In genomic region chr4:47693221-47693620, GRCm38 (mm10) we compare ENCODE assay signal across 15 mouse cellular contexts.
DNase-seq lines count a peak whose midpoint lies in the region; ATAC-seq and TF ChIP-seq lines count a peak whose summit lies in the region.
"Had no signal": no experiment of that assay in that cellular context is flagged by ENCODE, and none has a peak within 500 bp of the region (broad histone marks: within the 10 kb centered on the region; RNA-seq: fewer than 3 reads in every experiment).

No protein-coding gene starts in this region.

- no peak for TF ChIP-seq POLR2A in kidney, adult 2 months (IDR thresholded peaks at IDR 0.05; ENCODE audit: low read depth, low read length)

- H3K27ac ChIP-seq in forebrain, embryonic 15.5 days (replicated peaks): peak overlapping the region; percentile 80
- no peak overlapping the region for H3K27ac ChIP-seq in forebrain, embryonic 10.5 days
- no peak overlapping the region for H3K27ac ChIP-seq in heart, embryonic 12.5 days (ENCODE audit: poor library complexity, severe bottlenecking)
- no peak overlapping the region for H3K27ac ChIP-seq in kidney, adult 2 months (ENCODE audit: insufficient read depth, low read depth, low read length)
- H3K27ac ChIP-seq: hindbrain, embryonic 12.5 days had no signal

- ATAC-seq in forebrain, embryonic 15.5 days (replicated peaks): peak; percentile 80
- ATAC-seq in heart, embryonic 12.5 days (ENCODE audit: insufficient number of reproducible peaks, low FRiP score): no peak
- ATAC-seq: lung, postnatal 0 days had no signal

- no peak for TF ChIP-seq CTCF in kidney, adult 2 months (conservative IDR thresholded peaks at IDR 0.05; ENCODE audit: insufficient read depth, insufficient read length, low read depth, low read length)

- H3K4me3 ChIP-seq in forebrain, embryonic 15.5 days: no peak overlapping the region
- no peak overlapping the region for H3K4me3 ChIP-seq in forebrain, embryonic 10.5 days
- H3K4me3 ChIP-seq in heart, embryonic 12.5 days: no peak overlapping the region
- H3K4me3 ChIP-seq in kidney, adult 2 months (ENCODE audit: insufficient read depth, low read depth, low read length): no peak overlapping the region
- H3K4me3 ChIP-seq: erythroblast, embryonic 14.5 days; hindbrain, embryonic 12.5 days had no signal

- H3K4me2 ChIP-seq in forebrain, embryonic 15.5 days (replicated peaks): no peak overlapping the region
- no peak overlapping the region for H3K4me2 ChIP-seq in heart, embryonic 12.5 days
- H3K4me2 ChIP-seq: hindbrain, embryonic 12.5 days had no signal

- H3K9me3 ChIP-seq in forebrain, embryonic 15.5 days: no peaks in the 10 kb centered on the region
- no peaks in the 10 kb centered on the region for H3K9me3 ChIP-seq in forebrain, embryonic 10.5 days
- 0 out of 2 replicates have a peak, but pooled peaks cover 3% of the 10 kb centered on the region for H3K9me3 ChIP-seq in heart, embryonic 12.5 days (replicated peaks)
- H3K9me3 ChIP-seq: G1E; hindbrain, embryonic 12.5 days had no signal

- DNase-seq in forebrain, embryonic 10.5 days (ENCODE audit: extremely low spot score, low spot score): no peak
- DNase-seq in cerebellum, adult 9-11 months: peak; percentile 45
- peak; percentile 62 to 72 for DNase-seq in layer of hippocampus, adult 8-10 months (ENCODE audit: low spot score in 2 of 2)
- peak; percentile 40 for DNase-seq in right cerebral cortex, postnatal 25 days
- DNase-seq in kidney, adult 2 months: no peak
- DNase-seq: gastrocnemius, postnatal 25 days; kidney, adult 18-20 months; liver; spleen, adult 18-20 months had no signal

- peaks cover 5% of the 10 kb centered on the region for H3K4me1 ChIP-seq in forebrain, embryonic 15.5 days
- peaks cover under 1% of the 10 kb centered on the region for H3K4me1 ChIP-seq in forebrain, embryonic 10.5 days
- H3K4me1 ChIP-seq in heart, embryonic 12.5 days (replicated peaks): no peaks in the 10 kb centered on the region
- H3K4me1 ChIP-seq in kidney, adult 2 months (ENCODE audit: control insufficient read depth, insufficient read depth, low read length): no peaks in the 10 kb centered on the region
- H3K4me1 ChIP-seq: hindbrain, embryonic 12.5 days had no signal

- no peak overlapping the region for H3K9ac ChIP-seq in forebrain, embryonic 15.5 days (replicated peaks)
- no peak overlapping the region for H3K9ac ChIP-seq in heart, embryonic 12.5 days
- H3K9ac ChIP-seq: hindbrain, embryonic 12.5 days had no signal

- H3K27me3 ChIP-seq in forebrain, embryonic 15.5 days: no peaks in the 10 kb centered on the region
- no peaks in the 10 kb centered on the region for H3K27me3 ChIP-seq in forebrain, embryonic 10.5 days (ENCODE audit: poor library complexity, severe bottlenecking)
- H3K27me3 ChIP-seq in heart, embryonic 12.5 days (replicated peaks): peaks cover 6% of the 10 kb centered on the region; the same call in 1 of the 2 replicates
- no peaks in the 10 kb centered on the region for H3K27me3 ChIP-seq in kidney, adult 2 months (replicated peaks; ENCODE audit: control insufficient read depth, insufficient read depth, low read length)
- H3K27me3 ChIP-seq: hindbrain, embryonic 12.5 days had no signal

- 64% methylated on average over 12 of the region's 12 CpGs for WGBS in forebrain, embryonic 15.5 days
- WGBS in forebrain, embryonic 10.5 days: 87% methylated on average over 12 of the region's 12 CpGs
- WGBS in heart, embryonic 12.5 days: 80% methylated on average over 12 of the region's 12 CpGs
- WGBS in kidney, adult 2 months: 81% methylated on average over 12 of the region's 12 CpGs

- no peaks in the 10 kb centered on the region for H3K36me3 ChIP-seq in forebrain, embryonic 15.5 days
- no peaks in the 10 kb centered on the region for H3K36me3 ChIP-seq in forebrain, embryonic 10.5 days (replicated peaks)
- no peaks in the 10 kb centered on the region for H3K36me3 ChIP-seq in heart, embryonic 12.5 days
- no peaks in the 10 kb centered on the region for H3K36me3 ChIP-seq in kidney, adult 2 months (ENCODE audit: control insufficient read depth, insufficient read depth, low read length)
- H3K36me3 ChIP-seq: G1E; hindbrain, embryonic 12.5 days had no signal

Comparison
In these comparisons a context has a peak if more than half of its experiments do, and no peak if none do; other contexts are left out.
1. DNase-seq: peak in cerebellum, adult 9-11 months (single experiment), layer of hippocampus, adult 8-10 months (2 of 2) and right cerebral cortex, postnatal 25 days (single experiment); none in forebrain, embryonic 10.5 days (single experiment) and kidney, adult 2 months (single experiment).